Mouse (Mus musculus) liver, postnatal 0 days (tissue): ENCODE data around the gene Peg12. TPM values are rescaled to one million over a fixed set of nuclear protein-coding genes. Genes with fewer than 3 reads are reported as not detected.

Source experiments
- ATAC-seq: fragments of 200-750 bp; cut with Nextera tagmentation; 2 replicates; pipeline ENCODE4 v1.8.0; 2017; ENCODE audit warnings: mild to moderate bottlenecking, moderate library complexity
- DNase-seq: peaks from one replicate; pipeline ENCODE4 v3.0.0-alpha.2; 2016
- H3K27ac ChIP-seq: fragments of 300-500 bp; sonication (generic); 2 replicates; pipeline ENCODE4 v1.5.1; 2014; ENCODE audit warnings: antibody characterized with exemption, moderate library complexity, mild to moderate bottlenecking, low read depth
- H3K27me3 ChIP-seq: fragments of 300-500 bp; sonication (generic); 2 replicates; pipeline ENCODE4 v1.6.1; 2014; ENCODE audit warnings: low read length, control low read depth, mixed read lengths; ENCODE audit not compliant: insufficient read depth
- H3K36me3 ChIP-seq: fragments of 300-500 bp; sonication (generic); replicated peaks from 2 replicates; pipeline ENCODE4 v1.6.1; 2014; ENCODE audit warnings: mild to moderate bottlenecking, control low read depth, low read length, moderate library complexity, mixed read lengths; ENCODE audit not compliant: insufficient read depth
- H3K4me1 ChIP-seq: fragments of 300-500 bp; sonication (generic); 2 replicates; pipeline ENCODE4 v1.6.1; 2014; ENCODE audit warnings: antibody characterized with exemption, mild to moderate bottlenecking, control low read depth; ENCODE audit not compliant: insufficient read depth
- H3K4me2 ChIP-seq: fragments of 300-500 bp; sonication (generic); 2 replicates; pipeline ENCODE4 v1.6.1; 2014; ENCODE audit warnings: low read depth, mild to moderate bottlenecking, low read length, moderate library complexity, mixed read lengths
- H3K4me3 ChIP-seq: fragments of 300-500 bp; sonication (generic); 2 replicates; pipeline ENCODE4 v1.5.1; 2014; ENCODE audit warnings: low read depth, low read length
- H3K9ac ChIP-seq: fragments of 300-500 bp; sonication (generic); replicated peaks from 2 replicates; pipeline ENCODE4 v1.6.1; 2014; ENCODE audit warnings: mild to moderate bottlenecking, moderate library complexity
- H3K9me3 ChIP-seq: fragments of 300-500 bp; sonication (generic); 2 replicates; pipeline ENCODE4 v1.6.1; 2016; ENCODE audit warnings: mild to moderate bottlenecking, control low read depth, low read length, mixed read lengths
- CTCF ChIP-seq: sonication (generic); IDR thresholded peaks from 2 replicates; pipeline ENCODE4 v1.5.1; 2016; ENCODE audit warnings: antibody characterized with exemption, low read depth
- EP300 ChIP-seq: IDR thresholded peaks from 2 replicates; pipeline ENCODE4 v1.6.1; 2016; ENCODE audit warnings: antibody characterized with exemption, low read depth, mild to moderate bottlenecking
- WGBS: fragments of 180-500 bp; shearing (Covaris S2); extraction: QIAGEN DNeasy Blood & Tissue Kit; methylation state at CpG from one replicate; pipeline ENCODE4 v1.1.7; 2014; ENCODE audit not compliant: insufficient replicate concordance; 5-methylcytosine and 5-hydroxymethylcytosine counted together
- polyA plus RNA-seq: library from polyadenylated mRNA; unstranded; fragments of >200 nt; fragmentation: Nextera tagmentation; extraction: Ambion mirVana; gene quantifications from 2 replicates; pipeline ENCODE4 v1.2.1, GENCODE M21; 2015

The Peg12 gene
- polyA plus RNA-seq, result 1.1 and 1.3 TPM in 2 replicates

GRCm38 (mm10) chr7:62463878-62464755 is at the start of gene Peg12:
Gene Peg12 (minus strand): TSS chr7:62464510.
- Histone ChIP-seq H3K4me2 (peak within 1 kb of the TSS; percentile 68), H3K9ac (peak within 1 kb of the TSS; percentile 26; the same call in 1 of the 2 replicates), H3K36me3 (no peaks in the 10 kb centered on the region), H3K27ac (no peak within 1 kb of the TSS), H3K4me3 (peak within 1 kb of the TSS; percentile 51), H3K4me1 (no peaks in the 10 kb centered on the region), H3K27me3 (no peaks in the 10 kb centered on the region), H3K9me3 (no peaks in the 10 kb centered on the region)
- TF ChIP-seq EP300, result no peak
- TF ChIP-seq CTCF, result peak; percentile 49
- ATAC-seq, result peak; percentile 66
- peak; percentile 38 for DNase-seq
- 16% methylated on average over 57 of the region's 82 CpGs for WGBS

GRCm38 (mm10) chr7:62486139-62486538 is 21.8 kb upstream of the Peg12 start:
- H3K4me1 ChIP-seq, result no peaks in the 10 kb centered on the region
- TF ChIP-seq CTCF (no peak), EP300 (no peak)
- ATAC-seq (no peak), DNase-seq (no peak)
- no peak overlapping the region for H3K4me3 ChIP-seq
- no peaks in the 10 kb centered on the region for H3K27me3 ChIP-seq
- no peaks in the 10 kb centered on the region for H3K9me3 ChIP-seq
- no peaks in the 10 kb centered on the region for H3K36me3 ChIP-seq
- H3K9ac ChIP-seq, result no peak overlapping the region
- H3K4me2 ChIP-seq, result no peak overlapping the region
- H3K27ac ChIP-seq, result no peak overlapping the region
- 21% methylated on average over 2 of the region's 2 CpGs for whole genome bisulfite sequencing

- H3K4me1 ChIP-seq, result no peaks in the 10 kb centered on the region
- no peaks in the 10 kb centered on the region for H3K9me3 ChIP-seq
- peak; percentile 15 for DNase-seq
- no peak overlapping the region for H3K9ac ChIP-seq
- no peaks in the 10 kb centered on the region for H3K27me3 ChIP-seq
- H3K27ac ChIP-seq, result no peak overlapping the region
- H3K4me3 ChIP-seq, result peak overlapping the region; percentile 51
- no peak for TF ChIP-seq EP300
- no peak for TF ChIP-seq CTCF
- no peak for ATAC-seq
- no peaks in the 10 kb centered on the region for H3K36me3 ChIP-seq
- 33% methylated on average over 52 of the region's 55 CpGs for WGBS
- peak overlapping the region; percentile 68 for H3K4me2 ChIP-seq
These were observed 1.1 kb downstream of the Peg12 start for GRCm38 (mm10) chr7:62463007-62463877.

GRCm38 (mm10) chr7:62462229-62463006 is 1.9 kb downstream of the Peg12 start:
- no peak for TF ChIP-seq EP300
- no peak for TF ChIP-seq CTCF
- DNase-seq, result no peak
- Histone ChIP-seq H3K9ac (no peak overlapping the region), H3K36me3 (no peaks in the 10 kb centered on the region), H3K27me3 (no peaks in the 10 kb centered on the region), H3K4me2 (peak overlapping the region; percentile 68; the same call in 1 of the 2 replicates), H3K27ac (no peak overlapping the region), H3K4me3 (no peak overlapping the region), H3K4me1 (no peaks in the 10 kb centered on the region), H3K9me3 (no peaks in the 10 kb centered on the region)
- ATAC-seq, result no peak
- WGBS, result 31% methylated on average over 13 of the region's 13 CpGs

- no peak for DNase-seq
- no peak overlapping the region for H3K4me2 ChIP-seq
- no peak for TF ChIP-seq EP300
- no peak for TF ChIP-seq CTCF
- no peak for ATAC-seq
- H3K9me3 ChIP-seq, result no peaks in the 10 kb centered on the region
- no peak overlapping the region for H3K4me3 ChIP-seq
- no peaks in the 10 kb centered on the region for H3K4me1 ChIP-seq
- no peak overlapping the region for H3K27ac ChIP-seq
- WGBS, result 24% methylated on average over 2 of the region's 2 CpGs
- H3K36me3 ChIP-seq, result no peaks in the 10 kb centered on the region
- H3K27me3 ChIP-seq, result no peaks in the 10 kb centered on the region
- no peak overlapping the region for H3K9ac ChIP-seq
These were observed 12.0 kb downstream of the Peg12 start for GRCm38 (mm10) chr7:62452353-62452752.
